ENCODE assay signal across 28 mouse cellular contexts in genomic region chr8:121239640-121240039, GRCm38 (mm10).
DNase-seq lines count a peak whose midpoint lies in the region; ATAC-seq lines count a peak whose summit lies in the region.
"Had no signal": no experiment of that assay in that cellular context is flagged by ENCODE, and none has a peak within 500 bp of the region (broad histone marks: within the 10 kb centered on the region; RNA-seq: fewer than 3 reads in every experiment).

No protein-coding gene starts in this region.

- no peak for DNase-seq in heart, embryonic 10.5 days (ENCODE audit: low spot score)
- no peak for DNase-seq in heart, postnatal 4 days
- no peak for DNase-seq in kidney, postnatal 4 days
- peak; percentile 37 for DNase-seq in MN1 (ENCODE audit: low spot score)
- peak; percentile 2 for DNase-seq in adipocyte (ENCODE audit: low spot score)
- no peak for DNase-seq in cerebellum, adult 8-10 months
- DNase-seq in urinary bladder, postnatal 4 days (ENCODE audit: low spot score in 2 of 2): no peak
- DNase-seq: adrenal gland, postnatal 10 days; cerebellum, adult 2 months; gastrocnemius, adult 2 months; kidney, adult 18-20 months; kidney, postnatal 36 days; liver; right cerebral cortex, adult 18-20 months; right cerebral cortex, postnatal 4 days; thymus, postnatal 25 days had no signal

- 0 out of 2 replicates have a peak, but pooled peaks cover 3% of the 10 kb centered on the region for H3K27me3 ChIP-seq in heart, embryonic 10.5 days (ENCODE audit: insufficient read depth, poor library complexity, severe bottlenecking)
- no peaks in the 10 kb centered on the region; the same call in 1 of the 2 replicates for H3K27me3 ChIP-seq in kidney, embryonic 14.5 days (ENCODE audit: control insufficient read depth, insufficient read depth, low read length)
- H3K27me3 ChIP-seq: liver, embryonic 15.5 days; lung, embryonic 15.5 days had no signal

- H3K27ac ChIP-seq in heart, embryonic 10.5 days: peak overlapping the region; percentile 43; the same call in 1 of the 2 replicates
- peak overlapping the region; percentile 17; the same call in 1 of the 2 replicates for H3K27ac ChIP-seq in kidney, embryonic 14.5 days (ENCODE audit: low read depth, low read length)
- H3K27ac ChIP-seq: embryonic facial prominence, embryonic 15.5 days; forebrain, embryonic 12.5 days; gastrocnemius, adult 2 months; heart, embryonic 13.5 days; liver, embryonic 15.5 days; lung, embryonic 15.5 days; macrophage; neural tube, embryonic 15.5 days had no signal

- H3K9ac ChIP-seq in kidney, embryonic 14.5 days (ENCODE audit: low read depth, low read length): no peak overlapping the region
- H3K9ac ChIP-seq: embryonic facial prominence, embryonic 15.5 days; forebrain, embryonic 12.5 days; heart, embryonic 13.5 days; liver, embryonic 15.5 days; lung, embryonic 15.5 days; neural tube, embryonic 15.5 days had no signal

- no peak for ATAC-seq in kidney, embryonic 14.5 days (ENCODE audit: low FRiP score, low TSS enrichment)
- ATAC-seq: activated CD4-positive, CD25-positive, alpha-beta regulatory T cell, adult 4 months; CD4-positive, CD25-positive, alpha-beta regulatory T cell, adult 4 months; inflammation-experienced regulatory T-cells, adult 6 months had no signal

- 87% methylated on average over 6 of the region's 6 CpGs for WGBS in heart, embryonic 10.5 days
- 71% methylated on average over 6 of the region's 6 CpGs for WGBS in kidney, embryonic 14.5 days

- no peaks in the 10 kb centered on the region for H3K9me3 ChIP-seq in heart, embryonic 10.5 days
- no peaks in the 10 kb centered on the region for H3K9me3 ChIP-seq in kidney, embryonic 14.5 days (ENCODE audit: control insufficient read depth, low read length)
- H3K9me3 ChIP-seq: embryonic facial prominence, embryonic 15.5 days; forebrain, embryonic 12.5 days; heart, embryonic 13.5 days; liver, embryonic 15.5 days; lung, embryonic 15.5 days; neural tube, embryonic 15.5 days had no signal

- peaks cover 42% of the 10 kb centered on the region for H3K4me1 ChIP-seq in heart, embryonic 10.5 days
- H3K4me1 ChIP-seq in kidney, embryonic 14.5 days (ENCODE audit: control insufficient read depth, insufficient read depth, low read length): peaks cover 47% of the 10 kb centered on the region
- H3K4me1 ChIP-seq: liver, embryonic 15.5 days had no signal

- no peak overlapping the region for H3K4me3 ChIP-seq in heart, embryonic 10.5 days
- no peak overlapping the region for H3K4me3 ChIP-seq in kidney, embryonic 14.5 days (ENCODE audit: low read length)
- H3K4me3 ChIP-seq: embryonic facial prominence, embryonic 15.5 days; forebrain, embryonic 12.5 days; gastrocnemius, adult 2 months; heart, embryonic 13.5 days; liver, embryonic 15.5 days; lung, embryonic 15.5 days; neural tube, embryonic 15.5 days had no signal

- H3K4me2 ChIP-seq in kidney, embryonic 14.5 days (replicated peaks; ENCODE audit: low read depth, low read length): no peak overlapping the region
- H3K4me2 ChIP-seq: embryonic facial prominence, embryonic 15.5 days; forebrain, embryonic 12.5 days; heart, embryonic 13.5 days; liver, embryonic 15.5 days; lung, embryonic 15.5 days; midbrain, embryonic 11.5 days; neural tube, embryonic 15.5 days had no signal

- no peaks in the 10 kb centered on the region for H3K36me3 ChIP-seq in heart, embryonic 10.5 days
- no peaks in the 10 kb centered on the region for H3K36me3 ChIP-seq in kidney, embryonic 14.5 days (ENCODE audit: control insufficient read depth, insufficient read depth, low read length)
- H3K36me3 ChIP-seq: embryonic facial prominence, embryonic 15.5 days; forebrain, embryonic 12.5 days; heart, embryonic 13.5 days; liver, embryonic 15.5 days; lung, embryonic 15.5 days; neural tube, embryonic 15.5 days had no signal

Comparison
In these comparisons a context has a peak if more than half of its experiments do, and no peak if none do; other contexts are left out.
1. DNase-seq: peak in MN1 (single experiment) and adipocyte (single experiment); none in heart, embryonic 10.5 days (single experiment), heart, postnatal 4 days (single experiment), kidney, postnatal 4 days (0 of 2), cerebellum, adult 8-10 months (single experiment) and urinary bladder, postnatal 4 days (0 of 2).